Mouse (Mus musculus) right cerebral cortex, postnatal 10 days (tissue): ENCODE data around the gene Scfd2.

Experiments used
- DNase-seq, 2 experiments: peaks; one replicate each; pipeline ENCODE4 v3.0.0; 2021; ENCODE audit warnings: low spot score in 2 of 2

The Scfd2 gene

GRCm38 (mm10) chr5:74175526-74176270, 355.9 kb downstream of the Scfd2 start:
- peak in 1 of 2 experiments; percentile 35 for DNase-seq

DNA sequence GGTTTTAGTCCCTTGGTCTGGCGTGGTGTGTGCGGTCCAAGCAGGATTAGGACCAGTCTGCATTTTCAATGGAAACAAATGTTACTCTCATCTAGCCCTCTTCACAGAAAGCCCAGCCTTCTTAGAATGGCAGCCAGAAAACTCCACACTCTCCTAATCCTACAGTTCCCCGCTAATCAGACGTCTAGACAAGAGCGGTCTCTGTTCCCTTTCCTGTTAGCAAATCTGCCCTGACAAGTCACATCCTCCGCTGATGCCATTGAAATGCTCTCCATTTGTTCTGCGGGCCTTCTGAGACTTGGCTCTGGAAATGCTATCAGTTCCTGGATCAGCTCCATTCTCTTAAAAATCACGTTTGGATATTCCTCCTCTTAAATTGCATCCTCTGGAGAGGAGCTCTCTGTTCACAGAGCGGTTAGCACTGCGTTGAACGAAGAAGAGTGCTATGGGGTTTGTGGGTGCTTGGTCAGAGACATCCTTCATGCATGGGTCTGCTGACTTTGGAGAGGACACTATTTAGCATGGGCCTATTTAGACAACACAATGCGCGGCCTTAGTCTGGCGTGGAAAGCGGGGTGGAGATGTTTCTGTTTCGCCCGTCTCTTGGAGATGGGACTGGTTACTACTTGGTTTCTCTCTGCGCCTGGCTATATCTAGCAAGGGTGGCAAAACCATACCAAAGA, 358.3 kb downstream of the Scfd2 start:
- DNase-seq: peak in 1 of 2 experiments; percentile 44

DNA sequence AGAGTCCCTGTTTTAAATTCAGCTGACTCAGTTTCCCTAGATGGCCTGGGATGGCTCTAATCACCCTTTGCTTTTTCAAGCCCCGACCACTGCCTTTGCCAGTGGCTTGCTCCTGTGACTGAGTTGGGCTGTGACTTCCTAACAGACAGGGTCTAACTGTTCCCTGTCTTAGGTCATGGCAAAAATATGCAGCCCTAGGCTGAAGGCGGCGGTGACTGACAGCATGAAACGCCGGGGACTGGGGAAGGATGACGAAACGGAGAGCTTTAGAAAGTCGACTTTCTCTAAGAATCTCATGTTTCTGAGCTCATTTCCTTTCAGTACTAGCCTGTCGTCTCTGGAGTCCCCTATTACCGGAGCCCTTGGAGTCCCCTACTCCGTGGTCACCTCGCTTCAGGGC, 359.4 kb downstream of the Scfd2 start:
- DNase-seq: no peak

GRCm38 (mm10) chr5:74171768-74172167, 359.8 kb downstream of the Scfd2 start:
- DNase-seq: no peak

- no peak for DNase-seq
These were observed 363.5 kb downstream of the Scfd2 start for GRCm38 (mm10) chr5:74168085-74168484.

DNA sequence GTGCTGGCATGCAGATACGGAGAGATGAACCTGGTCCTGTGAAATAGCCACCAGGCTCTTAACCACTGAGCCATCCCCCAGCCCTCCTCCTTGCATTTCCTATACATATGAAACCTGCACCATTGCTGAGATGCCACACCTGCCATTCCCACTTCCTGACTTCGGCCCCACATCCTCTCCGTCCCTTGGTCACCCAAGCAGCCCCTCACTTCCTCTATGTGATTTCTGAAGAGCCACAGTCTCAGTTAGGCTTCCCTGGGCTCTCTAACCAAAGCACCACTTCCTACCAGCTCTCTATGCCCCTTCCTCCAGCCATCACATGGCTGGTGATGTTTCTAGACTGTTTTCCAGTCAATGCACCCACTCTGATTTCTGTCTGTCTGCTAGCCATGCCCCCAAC, 364.9 kb downstream of the Scfd2 start:
- no peak for DNase-seq

DNA sequence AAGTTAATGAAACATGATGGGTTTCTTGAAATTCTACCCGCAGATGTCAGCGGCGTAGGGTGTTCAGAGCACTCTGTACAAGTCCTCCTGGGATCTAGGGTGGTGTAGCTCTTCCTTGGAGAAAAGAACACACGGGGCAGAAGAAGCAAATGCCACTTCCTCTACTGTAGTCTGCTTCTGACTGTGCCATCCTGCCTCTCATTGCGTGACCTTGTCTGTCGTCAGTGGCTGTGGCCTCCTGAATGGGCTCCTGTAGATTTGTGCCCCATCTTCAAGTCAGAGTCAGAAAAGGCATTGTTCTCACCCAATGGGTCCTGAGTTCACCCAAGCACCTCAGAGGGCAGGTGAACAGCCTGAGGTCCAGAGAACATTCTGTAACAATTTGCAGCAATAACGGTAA, 367.0 kb downstream of the Scfd2 start:
- DNase-seq: no peak

- DNase-seq: no peak
These were observed 368.4 kb downstream of the Scfd2 start for GRCm38 (mm10) chr5:74163141-74163540.

GRCm38 (mm10) chr5:74162013-74162412, 369.5 kb downstream of the Scfd2 start:
- DNase-seq: no peak

DNA sequence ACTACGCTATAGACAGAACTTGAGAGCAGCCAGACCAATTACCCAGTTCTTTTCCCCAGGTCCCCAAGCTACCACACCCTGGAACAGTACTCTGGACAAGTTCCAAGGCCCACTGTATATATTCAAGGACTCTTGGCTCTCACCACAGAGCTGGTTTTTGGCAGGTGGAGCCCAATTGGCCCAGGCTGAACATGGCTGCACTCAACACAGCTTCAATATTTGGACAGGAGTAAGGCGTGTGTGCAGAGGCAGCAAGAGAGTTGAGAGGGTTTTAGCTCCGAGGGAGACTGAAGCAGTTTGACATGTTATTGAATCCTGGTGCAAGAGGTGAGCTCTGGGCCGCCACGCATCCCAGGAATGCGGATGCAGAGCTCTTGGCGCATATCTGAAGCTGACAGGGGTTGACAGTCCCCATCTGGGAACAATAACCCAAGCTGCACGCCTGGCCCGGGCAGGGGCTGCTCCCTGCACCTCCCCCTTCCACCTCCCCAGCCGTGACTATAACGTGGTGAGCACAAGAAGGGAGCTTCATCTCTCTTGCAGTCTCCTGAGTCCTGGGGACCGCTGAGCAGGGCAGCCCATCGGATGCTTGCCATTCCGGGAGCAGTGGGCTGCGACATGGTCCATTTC, 370.1 kb downstream of the Scfd2 start:
- DNase-seq: no peak

GRCm38 (mm10) chr5:74160349-74160748, 371.2 kb downstream of the Scfd2 start:
- no peak for DNase-seq

DNA sequence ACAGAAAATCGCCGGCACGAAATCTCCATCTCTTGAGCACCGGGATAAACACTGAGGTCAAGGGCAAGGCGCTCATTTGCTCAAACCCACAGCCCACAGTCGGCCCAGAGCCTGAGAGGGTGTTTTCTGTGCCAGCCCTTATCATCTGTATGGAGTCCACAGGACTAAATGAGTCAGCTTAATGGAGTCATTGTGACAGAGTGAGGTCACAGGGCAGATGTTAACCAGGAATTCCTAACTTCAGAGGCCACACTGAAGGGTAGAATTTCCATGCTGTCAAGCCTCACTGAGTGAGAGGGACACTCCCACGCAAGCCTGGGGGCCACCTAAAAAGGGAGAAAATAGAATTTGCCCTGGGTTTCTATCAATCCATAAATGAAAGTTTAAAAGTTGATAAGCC, 371.7 kb downstream of the Scfd2 start:
- DNase-seq: no peak

- peak in 1 of 2 experiments; percentile 46 for DNase-seq
These were observed 372.5 kb downstream of the Scfd2 start for GRCm38 (mm10) chr5:74158929-74159632.

DNA sequence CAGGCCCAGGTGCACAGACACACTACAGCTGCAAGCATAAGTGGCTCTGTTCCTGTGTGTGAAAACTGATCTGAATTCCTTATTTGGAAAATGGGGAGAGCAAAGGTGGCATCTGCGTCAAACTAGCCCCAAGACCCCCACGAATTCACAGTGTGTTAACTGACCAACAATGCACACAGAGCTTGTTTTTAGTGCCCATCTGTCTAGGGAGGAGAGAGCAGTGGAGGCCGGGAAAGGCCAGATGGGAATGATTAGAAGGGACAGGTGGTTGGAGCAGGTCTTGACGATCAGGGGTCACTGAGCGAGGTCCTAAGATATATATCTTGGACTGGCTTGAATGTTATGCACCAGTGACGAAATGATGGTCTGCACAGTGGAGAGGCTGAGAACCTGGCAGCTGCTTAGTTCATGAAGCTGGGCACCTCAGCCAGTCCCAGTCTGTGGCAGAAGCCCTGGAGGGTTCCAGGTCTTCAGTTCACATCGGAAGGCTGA, 375.7 kb downstream of the Scfd2 start:
- no peak for DNase-seq
